In genomic region chr5:111491485-111491884, GRCm38 (mm10) we compare ENCODE assay signal across 22 mouse cellular contexts.
DNase-seq lines count a peak whose midpoint lies in the region; ATAC-seq lines count a peak whose summit lies in the region.
"Had no signal": no experiment of that assay in that cellular context is flagged by ENCODE, and none has a peak within 500 bp of the region (broad histone marks: within the 10 kb centered on the region; RNA-seq: fewer than 3 reads in every experiment).

No protein-coding gene starts in this region.

- peak overlapping the region; percentile 19; the same call in 1 of the 2 replicates for H3K9ac ChIP-seq in heart, embryonic 14.5 days (ENCODE audit: low read length)
- H3K9ac ChIP-seq: embryonic facial prominence, embryonic 15.5 days; limb, embryonic 13.5 days; liver, embryonic 13.5 days; lung, embryonic 15.5 days; midbrain, embryonic 15.5 days; neural tube, embryonic 13.5 days had no signal

- H3K27ac ChIP-seq in heart, embryonic 14.5 days (replicated peaks in 1 of 2; ENCODE audit: control insufficient read depth in 1 of 2, insufficient read depth in 1 of 2, low read depth in 2 of 2, low read length in 2 of 2), result peak overlapping the region; percentile 87 to 91
- H3K27ac ChIP-seq: embryonic facial prominence, embryonic 15.5 days; limb, embryonic 13.5 days; liver, embryonic 13.5 days; lung, embryonic 15.5 days; midbrain, embryonic 15.5 days; neural tube, embryonic 13.5 days had no signal

- peaks cover 21 to 25% of the 10 kb centered on the region in 2 experiments for H3K4me1 ChIP-seq in heart, embryonic 14.5 days (ENCODE audit: control insufficient read depth in 2 of 2, insufficient read depth in 2 of 2, low read length in 2 of 2)
- H3K4me1 ChIP-seq: liver, embryonic 13.5 days; lung, embryonic 15.5 days had no signal

- H3K4me3 ChIP-seq in heart, embryonic 14.5 days (ENCODE audit: control insufficient read depth in 1 of 2, insufficient read depth in 1 of 2, low read depth in 1 of 2, low read length in 2 of 2), result peak overlapping the region in 1 of 2 experiments; percentile 1; a peak in 1 of 4 replicates
- H3K4me3 ChIP-seq: embryonic facial prominence, embryonic 15.5 days; limb, embryonic 13.5 days; liver, embryonic 13.5 days; lung, embryonic 15.5 days; midbrain, embryonic 15.5 days; myocyte; neural tube, embryonic 13.5 days had no signal

- peak overlapping the region; percentile 49 for H3K4me2 ChIP-seq in heart, embryonic 14.5 days (ENCODE audit: low read length)
- H3K4me2 ChIP-seq: embryonic facial prominence, embryonic 15.5 days; limb, embryonic 13.5 days; liver, embryonic 13.5 days; lung, embryonic 15.5 days; midbrain, embryonic 15.5 days; neural tube, embryonic 13.5 days had no signal

- no peaks in the 10 kb centered on the region for H3K36me3 ChIP-seq in heart, embryonic 14.5 days (ENCODE audit: control insufficient read depth, insufficient read depth, low read length)
- H3K36me3 ChIP-seq: embryonic facial prominence, embryonic 15.5 days; limb, embryonic 13.5 days; liver, embryonic 13.5 days; lung, embryonic 15.5 days; midbrain, embryonic 15.5 days; neural tube, embryonic 13.5 days had no signal

- no peaks in the 10 kb centered on the region for H3K27me3 ChIP-seq in heart, embryonic 14.5 days (ENCODE audit: control insufficient read depth, insufficient read depth, low read length)
- H3K27me3 ChIP-seq: embryonic facial prominence, embryonic 15.5 days; limb, embryonic 13.5 days; liver, embryonic 13.5 days; lung, embryonic 15.5 days; midbrain, embryonic 15.5 days had no signal

- DNase-seq in heart, adult 18-20 months, result peak; percentile 56 to 68
- DNase-seq in heart, adult 8-10 months (ENCODE audit: low spot score), result peak; percentile 31
- DNase-seq in heart, postnatal 25 days (ENCODE audit: low spot score), result peak; percentile 20
- DNase-seq in embryo, embryonic 10 days (ENCODE audit: low spot score), result no peak
- no peak for DNase-seq in lung, adult 18-20 months
- DNase-seq in cerebellum, adult 9-10 months, result no peak
- DNase-seq: adrenal gland, adult 2 months; cerebellum, adult 18-20 months; gastrocnemius, postnatal 25 days; kidney, adult 18-20 months; layer of hippocampus, adult 9-11 months; liver, embryonic 13.5 days; lung, postnatal 4 days; thymus, postnatal 14 days had no signal

- no peak for ATAC-seq in heart, embryonic 14.5 days (ENCODE audit: insufficient number of reproducible peaks, insufficient read depth, low FRiP score, low read depth)
- ATAC-seq: forebrain, embryonic 14.5 days; midbrain, embryonic 15.5 days had no signal

- WGBS in heart, embryonic 14.5 days, result 24% methylated on average over 1 of the region's 1 CpGs

- no peaks in the 10 kb centered on the region for H3K9me3 ChIP-seq in heart, embryonic 14.5 days (ENCODE audit: control insufficient read depth, low read length)
- H3K9me3 ChIP-seq: embryonic facial prominence, embryonic 15.5 days; limb, embryonic 13.5 days; liver, embryonic 13.5 days; lung, embryonic 15.5 days; midbrain, embryonic 15.5 days; neural tube, embryonic 13.5 days had no signal

- intact Hi-C loops in heart, postnatal 25 days (cut with DNase I), result loop anchor here (5.0 kb wide), 1 partner anchor 131 kb away; no protein-coding TSS in a partner anchor

Comparison
In these comparisons a context has a peak if more than half of its experiments do, and no peak if none do; other contexts are left out.
1. DNase-seq: peak in heart, adult 18-20 months (2 of 2), heart, adult 8-10 months (single experiment) and heart, postnatal 25 days (single experiment); none in embryo, embryonic 10 days (single experiment), lung, adult 18-20 months (0 of 2) and cerebellum, adult 9-10 months (single experiment).